Mouse (Mus musculus) lung, postnatal 0 days (tissue): Measurements from ENCODE around the gene Itga3.

ENCODE experiments used
- CTCF ChIP-seq: IDR thresholded peaks from 2 replicates; pipeline ENCODE4 v1.5.1; 2016; ENCODE audit warnings: antibody characterized with exemption, mild to moderate bottlenecking
- EP300 ChIP-seq: IDR thresholded peaks from 2 replicates; pipeline ENCODE4 v1.6.1; 2016; ENCODE audit warnings: antibody characterized with exemption, mild to moderate bottlenecking, control low read depth

GRCm38 (mm10) chr11:95034902-95035301 is 41.7 kb downstream of the Itga3 start:
- TF ChIP-seq CTCF (no peak), EP300 (no peak)
